Comparison of ENCODE assay signal across 8 mouse cellular contexts in the genomic region with DNA sequence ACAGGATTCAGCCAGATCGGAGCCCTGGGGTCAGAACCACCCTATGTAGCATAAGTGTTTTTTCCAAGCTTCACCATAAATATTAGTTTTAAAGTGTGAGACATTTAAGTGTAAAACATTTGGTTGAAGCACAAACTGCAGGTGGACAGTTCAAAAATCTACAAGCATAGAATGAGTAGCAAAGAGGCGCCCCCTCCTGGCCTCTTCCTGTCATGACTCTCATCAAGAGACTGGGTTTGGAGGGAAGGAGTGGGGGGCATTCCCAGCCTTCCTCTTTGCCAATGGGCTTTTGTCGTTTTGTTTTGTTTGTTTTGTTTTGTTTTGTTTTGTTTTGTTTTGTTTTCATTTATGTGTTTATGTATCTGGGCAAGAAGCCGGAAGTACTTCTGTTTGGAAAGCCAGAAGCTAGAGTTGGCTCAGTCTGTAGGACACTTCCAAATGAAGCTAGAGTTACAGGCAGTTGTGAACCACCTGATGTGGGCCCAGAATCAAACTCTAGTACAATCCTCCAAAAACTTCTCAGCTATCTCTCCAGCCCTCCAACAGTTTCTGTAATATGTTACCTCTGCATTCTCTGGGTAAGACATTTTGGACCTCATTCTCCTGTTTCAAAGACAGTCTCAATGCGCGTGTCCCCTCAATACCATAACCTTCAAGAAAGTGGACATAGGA. TPM values are rescaled to one million over a fixed set of nuclear protein-coding genes. Genes with fewer than 3 reads are reported as not detected.
DNase-seq lines count a peak whose midpoint lies in the region; ATAC-seq lines count a peak whose summit lies in the region.

No protein-coding gene starts in this region.

- no peak overlapping the region for H3K9ac ChIP-seq in liver, embryonic 15.5 days

- H3K27ac ChIP-seq in liver, embryonic 15.5 days (replicated peaks): peak overlapping the region; percentile 4; the same call in 1 of the 2 replicates

- no peak for ATAC-seq in liver, embryonic 15.5 days (ENCODE audit: insufficient read depth)

- DNase-seq in adrenal gland, adult (ENCODE audit: inconsistent age in 2 of 2, low spot score in 1 of 2): peak; percentile 50 to 82
- DNase-seq in adrenal gland, postnatal 4 days (ENCODE audit: low spot score in 2 of 2): no peak
- DNase-seq in ovary, postnatal 36 days (ENCODE audit: low spot score): peak; percentile 54
- no peak for DNase-seq in ovary, adult 18-20 months (ENCODE audit: low spot score)
- peak; percentile 84 for DNase-seq in embryo, embryonic 10.5 days (ENCODE audit: low spot score)
- peak; percentile 26 for DNase-seq in hindlimb bud, embryonic 11.5 days (ENCODE audit: extremely low spot score, low read depth, low spot score)
- peak; percentile 83 for DNase-seq in right cerebral cortex, postnatal 4 days

- peaks cover 23% of the 10 kb centered on the region for H3K4me1 ChIP-seq in liver, embryonic 15.5 days (replicated peaks)

- H3K9me3 ChIP-seq in liver, embryonic 15.5 days (replicated peaks): no peaks in the 10 kb centered on the region

- H3K36me3 ChIP-seq in liver, embryonic 15.5 days (replicated peaks): peaks cover 6% of the 10 kb centered on the region; the same call in 1 of the 2 replicates

- H3K4me3 ChIP-seq in liver, embryonic 15.5 days (replicated peaks): no peak overlapping the region

- H3K27me3 ChIP-seq in liver, embryonic 15.5 days: no peaks in the 10 kb centered on the region

- WGBS in liver, embryonic 15.5 days (ENCODE audit: insufficient replicate concordance): 52% methylated on average over 6 of the region's 6 CpGs

- no peak overlapping the region for H3K4me2 ChIP-seq in liver, embryonic 15.5 days

RNA-seq across cellular contexts. Expression of a gene that starts 1.3 kb away (rescaled TPM):
- total RNA-seq in adrenal gland, postnatal 4 days (2021): 10 to 100 TPM; 15.9 to 17.9 TPM
- polyA plus RNA-seq in liver, embryonic 15.5 days (2015; fragmentation: Nextera tagmentation; extraction: Ambion mirVana): 12.6 and 12.8 TPM in 2 replicates

RNA-seq across cellular contexts. Expression of a gene that starts 33.8 kb away (rescaled TPM):
- 10 to 100 TPM; 29.2 to 30.1 TPM for total RNA-seq in adrenal gland, postnatal 4 days (2021)
- 2.9 and 3.4 TPM in 2 replicates for polyA plus RNA-seq in liver, embryonic 15.5 days (2015; fragmentation: Nextera tagmentation; extraction: Ambion mirVana)

Comparison
In these comparisons a context has a peak if more than half of its experiments do, and no peak if none do; other contexts are left out.
1. DNase-seq: peak in adrenal gland, adult (2 of 2), ovary, postnatal 36 days (single experiment), embryo, embryonic 10.5 days (single experiment), hindlimb bud, embryonic 11.5 days (single experiment) and right cerebral cortex, postnatal 4 days (single experiment); none in adrenal gland, postnatal 4 days (0 of 2) and ovary, adult 18-20 months (single experiment).